Mouse (Mus musculus): ENCODE measurements at regions not wholly inside any gene's neighbourhood (a gene's known extent, or its start where the extent isn't known, plus 50 kb on each side); places are given as distances from the start of the nearest gene placed in this dataset.
A peak's percentile ranks its signal among the peaks of the same experiment; 100 is the strongest.

DNA sequence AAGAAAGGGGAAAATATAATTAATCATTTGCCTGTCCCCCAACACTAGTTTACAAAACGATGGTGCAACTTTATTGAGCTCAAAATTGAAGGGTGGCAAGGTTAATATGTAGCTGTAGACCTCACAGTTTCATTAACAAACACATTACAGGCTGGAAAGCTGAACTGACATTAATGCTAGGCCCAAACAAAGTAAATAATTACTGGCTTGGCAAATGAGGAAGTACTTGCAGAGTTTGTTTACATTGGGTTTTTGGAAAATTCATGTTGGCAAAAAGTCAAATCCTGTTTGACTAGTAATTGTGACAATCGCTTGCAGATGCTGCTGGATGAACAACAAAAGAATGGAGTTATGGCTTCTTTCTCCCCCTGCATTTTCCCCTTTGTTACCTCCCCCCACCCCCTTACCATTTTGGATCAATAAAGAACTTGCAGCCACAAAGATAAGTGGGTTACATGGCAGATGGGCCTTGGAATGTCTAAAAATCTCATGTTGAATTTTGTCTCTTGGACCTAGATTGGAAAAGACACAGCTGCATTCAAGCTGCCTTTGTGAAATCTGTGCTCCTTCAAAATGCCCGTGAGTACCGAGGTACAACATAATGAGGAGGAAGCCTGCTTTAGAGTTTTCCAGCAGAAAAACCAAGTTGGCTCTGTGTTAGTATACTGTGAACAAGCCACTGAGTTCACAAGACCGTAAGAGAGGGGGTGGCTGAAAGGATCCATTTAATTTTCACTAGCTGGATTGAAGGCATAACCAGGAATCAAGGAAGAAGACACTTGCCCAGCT, 331.3 kb upstream of the BC052040 start:
- Histone ChIP-seq H3K9ac (ENCODE audit: low read length) (no peak overlapping the region), H3K4me3 (ENCODE audit: low read depth, low read length) (no peak overlapping the region), H3K9me3 (ENCODE audit: control insufficient read depth, low read length) (no peaks in the 10 kb centered on the region), H3K4me2 (ENCODE audit: low read length) (no peak overlapping the region), H3K4me1 (replicated peaks; ENCODE audit: control insufficient read depth, insufficient read depth, low read length) (0 out of 2 replicates have a peak, but pooled peaks cover 3% of the 10 kb centered on the region), H3K27ac (ENCODE audit: low read depth) (peak overlapping the region; percentile 51), H3K36me3 (ENCODE audit: control insufficient read depth, insufficient read depth, low read length) (no peaks in the 10 kb centered on the region), H3K27me3 (replicated peaks; ENCODE audit: control insufficient read depth, insufficient read depth, low read length) (no peaks in the 10 kb centered on the region)
- WGBS, result 49% methylated on average over 5 of the region's 5 CpGs
- ATAC-seq (replicated peaks; ENCODE audit: low FRiP score, low TSS enrichment, low read depth) (no peak), DNase-seq (ENCODE audit: low spot score) (no peak)

- H3K9me3 ChIP-seq (ENCODE audit: control insufficient read depth, low read length), result no peaks in the 10 kb centered on the region
- no peak overlapping the region for H3K4me2 ChIP-seq (ENCODE audit: low read length)
- H3K4me3 ChIP-seq (ENCODE audit: low read depth, low read length), result no peak overlapping the region
- H3K4me1 ChIP-seq (replicated peaks; ENCODE audit: control insufficient read depth, insufficient read depth, low read length), result no peaks in the 10 kb centered on the region
- WGBS, result 73% methylated on average over 2 of the region's 2 CpGs
- H3K27me3 ChIP-seq (replicated peaks; ENCODE audit: control insufficient read depth, insufficient read depth, low read length), result no peaks in the 10 kb centered on the region
- DNase-seq (ENCODE audit: low spot score), result no peak
- no peak overlapping the region for H3K9ac ChIP-seq (ENCODE audit: low read length)
- ATAC-seq (replicated peaks; ENCODE audit: low FRiP score, low TSS enrichment, low read depth), result no peak
- no peaks in the 10 kb centered on the region for H3K36me3 ChIP-seq (ENCODE audit: control insufficient read depth, insufficient read depth, low read length)
- no peak overlapping the region for H3K27ac ChIP-seq (ENCODE audit: low read depth)
Measured at GRCm38 (mm10) chr2:115257391-115257790, 324.1 kb upstream of the BC052040 start.

DNA sequence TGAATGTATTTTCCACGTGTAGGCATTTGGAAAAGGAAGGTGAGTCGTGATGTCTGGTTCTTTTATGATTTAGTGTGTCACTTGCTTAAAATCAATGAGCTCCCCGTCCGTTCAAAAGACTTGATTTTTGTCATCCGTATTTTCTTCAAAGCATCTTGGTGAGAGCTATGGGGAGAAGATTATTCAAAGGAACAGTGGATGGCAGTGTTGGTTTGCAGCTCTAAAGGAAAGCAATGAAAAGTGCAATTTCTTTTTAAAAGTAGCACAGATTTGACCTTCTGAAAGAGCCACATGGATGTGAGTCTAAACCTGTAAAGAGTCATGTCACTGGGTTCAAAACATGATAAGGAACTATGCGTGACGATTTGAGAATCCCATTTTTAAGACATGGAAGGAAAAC, 313.3 kb upstream of the BC052040 start:
- 70% methylated on average over 7 of the region's 7 CpGs for WGBS
- no peaks in the 10 kb centered on the region for H3K27me3 ChIP-seq (replicated peaks; ENCODE audit: control insufficient read depth, insufficient read depth, low read length)
- DNase-seq (ENCODE audit: low spot score), result no peak
- no peak overlapping the region for H3K4me3 ChIP-seq (ENCODE audit: low read depth, low read length)
- H3K27ac ChIP-seq (ENCODE audit: low read depth), result no peak overlapping the region
- H3K4me1 ChIP-seq (replicated peaks; ENCODE audit: control insufficient read depth, insufficient read depth, low read length), result no peaks in the 10 kb centered on the region
- no peak overlapping the region for H3K4me2 ChIP-seq (ENCODE audit: low read length)
- no peak overlapping the region for H3K9ac ChIP-seq (ENCODE audit: low read length)
- no peak for ATAC-seq (replicated peaks; ENCODE audit: low FRiP score, low TSS enrichment, low read depth)
- H3K9me3 ChIP-seq (ENCODE audit: control insufficient read depth, low read length), result no peaks in the 10 kb centered on the region
- H3K36me3 ChIP-seq (ENCODE audit: control insufficient read depth, insufficient read depth, low read length), result no peaks in the 10 kb centered on the region

DNA sequence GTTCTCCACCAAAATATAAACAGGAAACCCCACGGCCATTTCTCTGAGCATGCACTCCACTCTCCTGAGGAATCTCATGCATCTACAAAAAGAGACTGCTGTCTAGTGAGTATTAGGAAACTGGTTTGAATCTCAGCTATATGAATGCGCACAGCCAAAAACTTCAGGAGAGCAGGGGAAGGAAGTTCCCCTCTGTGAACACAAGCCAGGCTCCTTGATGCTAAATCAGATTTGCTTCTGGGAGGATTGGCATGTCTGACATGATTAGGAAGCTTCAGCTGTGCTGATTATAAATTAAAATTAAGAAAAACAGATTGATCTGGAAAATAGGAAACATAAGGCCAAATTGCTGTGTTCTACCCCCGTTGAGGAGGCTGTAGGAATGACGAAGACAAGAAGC, 304.1 kb upstream of the BC052040 start:
- Histone ChIP-seq H3K4me2 (ENCODE audit: low read length) (no peak overlapping the region), H3K27ac (ENCODE audit: low read depth) (no peak overlapping the region), H3K9ac (ENCODE audit: low read length) (no peak overlapping the region), H3K27me3 (replicated peaks; ENCODE audit: control insufficient read depth, insufficient read depth, low read length) (no peaks in the 10 kb centered on the region), H3K4me1 (replicated peaks; ENCODE audit: control insufficient read depth, insufficient read depth, low read length) (peaks cover 6% of the 10 kb centered on the region; the same call in 1 of the 2 replicates), H3K36me3 (ENCODE audit: control insufficient read depth, insufficient read depth, low read length) (no peaks in the 10 kb centered on the region), H3K4me3 (ENCODE audit: low read depth, low read length) (no peak overlapping the region), H3K9me3 (ENCODE audit: control insufficient read depth, low read length) (no peaks in the 10 kb centered on the region)
- no peak for ATAC-seq (replicated peaks; ENCODE audit: low FRiP score, low TSS enrichment, low read depth)
- WGBS, result 47% methylated on average over 4 of the region's 4 CpGs
- DNase-seq (ENCODE audit: low spot score), result no peak

DNA sequence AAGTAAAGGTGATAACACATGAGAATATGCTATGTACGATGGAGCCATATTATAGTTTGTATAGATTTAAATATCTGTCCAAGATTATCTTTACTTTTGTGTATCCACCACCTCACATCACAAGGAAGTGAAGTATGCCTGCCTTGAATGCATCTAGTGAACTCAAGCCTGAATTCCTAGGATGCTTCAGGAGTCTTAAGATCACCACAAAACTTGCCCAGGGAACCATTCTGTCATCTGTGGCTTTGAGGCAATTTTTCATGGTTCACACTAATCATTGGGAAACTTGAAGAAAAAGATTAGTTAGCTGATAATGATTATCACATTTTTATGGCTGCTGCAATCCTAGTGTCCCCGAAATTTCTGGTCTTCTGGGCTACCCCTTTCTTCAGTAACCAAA, 288.5 kb upstream of the BC052040 start:
- H3K4me3 ChIP-seq (ENCODE audit: low read depth, low read length), result no peak overlapping the region
- 82% methylated on average over 2 of the region's 2 CpGs for WGBS
- no peak overlapping the region for H3K9ac ChIP-seq (ENCODE audit: low read length)
- no peaks in the 10 kb centered on the region for H3K9me3 ChIP-seq (ENCODE audit: control insufficient read depth, low read length)
- H3K4me2 ChIP-seq (ENCODE audit: low read length), result no peak overlapping the region
- H3K27ac ChIP-seq (ENCODE audit: low read depth), result no peak overlapping the region
- DNase-seq (ENCODE audit: low spot score) (no peak), ATAC-seq (replicated peaks; ENCODE audit: low FRiP score, low TSS enrichment, low read depth) (no peak)
- no peaks in the 10 kb centered on the region for H3K27me3 ChIP-seq (replicated peaks; ENCODE audit: control insufficient read depth, insufficient read depth, low read length)
- H3K4me1 ChIP-seq (replicated peaks; ENCODE audit: control insufficient read depth, insufficient read depth, low read length), result no peaks in the 10 kb centered on the region
- H3K36me3 ChIP-seq (ENCODE audit: control insufficient read depth, insufficient read depth, low read length), result no peaks in the 10 kb centered on the region

DNA sequence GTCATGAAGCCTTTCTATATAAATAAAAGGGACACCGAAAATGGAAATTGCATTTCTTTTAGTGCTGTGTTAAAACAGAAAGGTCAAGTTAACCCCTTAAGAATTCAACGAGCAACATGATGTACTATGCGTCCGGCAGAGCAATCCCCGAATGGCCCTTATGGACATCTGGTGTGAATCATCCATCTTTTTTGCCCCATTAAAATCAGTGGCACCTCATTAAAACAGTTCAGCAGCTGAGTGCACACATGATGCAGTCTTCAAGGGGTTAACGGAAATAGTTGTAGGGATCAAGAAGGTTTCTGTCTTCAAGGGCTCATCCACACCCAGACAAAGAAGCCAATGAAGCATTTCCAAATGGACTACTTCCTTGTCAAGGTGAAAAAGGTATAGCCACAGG, 284.1 kb upstream of the BC052040 start:
- Histone ChIP-seq H3K27ac (ENCODE audit: low read depth) (no peak overlapping the region), H3K9me3 (ENCODE audit: control insufficient read depth, low read length) (no peaks in the 10 kb centered on the region), H3K9ac (ENCODE audit: low read length) (no peak overlapping the region), H3K36me3 (ENCODE audit: control insufficient read depth, insufficient read depth, low read length) (no peaks in the 10 kb centered on the region), H3K4me3 (ENCODE audit: low read depth, low read length) (no peak overlapping the region), H3K27me3 (replicated peaks; ENCODE audit: control insufficient read depth, insufficient read depth, low read length) (no peaks in the 10 kb centered on the region), H3K4me1 (replicated peaks; ENCODE audit: control insufficient read depth, insufficient read depth, low read length) (no peaks in the 10 kb centered on the region), H3K4me2 (ENCODE audit: low read length) (no peak overlapping the region)
- 78% methylated on average over 6 of the region's 6 CpGs for WGBS
- DNase-seq (ENCODE audit: low spot score), result no peak
- ATAC-seq (replicated peaks; ENCODE audit: low FRiP score, low TSS enrichment, low read depth), result no peak

DNA sequence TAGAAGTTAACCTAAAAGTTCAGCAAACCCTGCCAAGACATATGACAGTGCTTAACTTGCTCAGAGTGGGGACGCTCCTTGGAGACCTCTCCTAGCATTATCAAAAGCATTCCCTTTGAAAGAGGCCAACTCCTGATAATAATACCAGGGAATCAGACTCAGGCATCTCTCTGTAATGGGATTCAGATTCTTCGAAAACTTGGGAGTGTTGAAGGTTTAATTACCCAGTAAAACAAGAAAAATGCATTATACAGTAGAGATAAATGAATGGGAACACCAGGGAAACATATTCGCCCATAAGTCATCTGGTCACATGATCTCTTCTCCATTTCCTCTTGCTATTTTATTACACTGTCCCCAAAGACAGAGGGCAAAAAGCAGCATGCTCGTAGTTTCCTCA, 274.3 kb upstream of the BC052040 start:
- DNase-seq (ENCODE audit: low spot score), result no peak
- WGBS, result 71% methylated on average over 4 of the region's 4 CpGs

GRCm38 (mm10) chr2:115309856-115310631, 271.5 kb upstream of the BC052040 start:
- no peak for DNase-seq (ENCODE audit: low spot score)
- 72% methylated on average over 4 of the region's 4 CpGs for WGBS
- Histone ChIP-seq H3K9me3 (ENCODE audit: control insufficient read depth, low read length) (no peaks in the 10 kb centered on the region), H3K4me1 (replicated peaks; ENCODE audit: control insufficient read depth, insufficient read depth, low read length) (no peaks in the 10 kb centered on the region), H3K9ac (ENCODE audit: low read length) (no peak overlapping the region), H3K27me3 (replicated peaks; ENCODE audit: control insufficient read depth, insufficient read depth, low read length) (no peaks in the 10 kb centered on the region), H3K4me2 (ENCODE audit: low read length) (no peak overlapping the region), H3K36me3 (ENCODE audit: control insufficient read depth, insufficient read depth, low read length) (no peaks in the 10 kb centered on the region), H3K27ac (ENCODE audit: low read depth) (no peak overlapping the region), H3K4me3 (ENCODE audit: low read depth, low read length) (no peak overlapping the region)
- ATAC-seq (replicated peaks; ENCODE audit: low FRiP score, low TSS enrichment, low read depth), result no peak

More for the DNA sequence above, 274.3 kb upstream of the BC052040 start:
- H3K4me1 ChIP-seq (replicated peaks; ENCODE audit: control insufficient read depth, insufficient read depth, low read length), result no peaks in the 10 kb centered on the region
- no peak for ATAC-seq (replicated peaks; ENCODE audit: low FRiP score, low TSS enrichment, low read depth)
- H3K9me3 ChIP-seq (ENCODE audit: control insufficient read depth, low read length), result no peaks in the 10 kb centered on the region
- no peaks in the 10 kb centered on the region for H3K36me3 ChIP-seq (ENCODE audit: control insufficient read depth, insufficient read depth, low read length)
- H3K27me3 ChIP-seq (replicated peaks; ENCODE audit: control insufficient read depth, insufficient read depth, low read length), result no peaks in the 10 kb centered on the region
- H3K4me3 ChIP-seq (ENCODE audit: low read depth, low read length), result no peak overlapping the region
- H3K27ac ChIP-seq (ENCODE audit: low read depth), result no peak overlapping the region
- no peak overlapping the region for H3K4me2 ChIP-seq (ENCODE audit: low read length)
- H3K9ac ChIP-seq (ENCODE audit: low read length), result no peak overlapping the region
